Mouse (Mus musculus): ENCODE measurements around the gene Tmco4. TPM values are rescaled to one million over a fixed set of nuclear protein-coding genes. Genes with fewer than 3 reads are reported as not detected.

The Tmco4 gene
- polyA plus RNA-seq, 1 experiment from 2014 or later: 10.2 TPM

- H3K27me3 ChIP-seq (ENCODE audit: insufficient read depth, low read length): no peaks in the 10 kb centered on the region
- H3K9ac ChIP-seq (ENCODE audit: low read depth, low read length): no peak overlapping the region
- no peaks in the 10 kb centered on the region for H3K4me1 ChIP-seq (replicated peaks; ENCODE audit: insufficient read depth, low read length)
- no peak overlapping the region for H3K27ac ChIP-seq
- TF ChIP-seq CTCF (IDR thresholded peaks at IDR 0.05; ENCODE audit: low read depth): no peak
- no peak overlapping the region for H3K4me2 ChIP-seq (ENCODE audit: low read length)
- 72% methylated on average over 3 of the region's 3 CpGs for WGBS
- no peaks in the 10 kb centered on the region for H3K9me3 ChIP-seq (replicated peaks; ENCODE audit: low read length)
- DNase-seq (ENCODE audit: low spot score): no peak
- ATAC-seq (replicated peaks; ENCODE audit: low FRiP score, low read depth): no peak
- H3K36me3 ChIP-seq (ENCODE audit: insufficient read depth, low read length): no peaks in the 10 kb centered on the region
- no peak overlapping the region for H3K4me3 ChIP-seq (replicated peaks; ENCODE audit: low read depth, low read length)
These were observed 21.7 kb downstream of the Tmco4 start for GRCm38 (mm10) chr4:138994389-138994788.

- no peak for ATAC-seq (replicated peaks; ENCODE audit: low FRiP score, low read depth)
- Histone ChIP-seq H3K27ac (no peak overlapping the region), H3K4me2 (ENCODE audit: low read length) (no peak overlapping the region), H3K4me1 (replicated peaks; ENCODE audit: insufficient read depth, low read length) (no peaks in the 10 kb centered on the region), H3K9ac (ENCODE audit: low read depth, low read length) (no peak overlapping the region), H3K36me3 (ENCODE audit: insufficient read depth, low read length) (no peaks in the 10 kb centered on the region), H3K4me3 (replicated peaks; ENCODE audit: low read depth, low read length) (no peak overlapping the region), H3K9me3 (replicated peaks; ENCODE audit: low read length) (no peaks in the 10 kb centered on the region), H3K27me3 (ENCODE audit: insufficient read depth, low read length) (no peaks in the 10 kb centered on the region)
- peak; percentile 62 for TF ChIP-seq CTCF (IDR thresholded peaks at IDR 0.05; ENCODE audit: low read depth)
- no peak for DNase-seq (ENCODE audit: low spot score)
- 74% methylated on average over 5 of the region's 5 CpGs for WGBS
These were observed 23.7 kb downstream of the Tmco4 start for GRCm38 (mm10) chr4:138996410-138996809.

- H3K4me3 ChIP-seq (replicated peaks; ENCODE audit: low read depth, low read length): no peak overlapping the region
- WGBS: 91% methylated on average over 4 of the region's 4 CpGs
- no peak overlapping the region for H3K9ac ChIP-seq (ENCODE audit: low read depth, low read length)
- TF ChIP-seq CTCF (IDR thresholded peaks at IDR 0.05; ENCODE audit: low read depth): peak; percentile 56
- no peaks in the 10 kb centered on the region for H3K27me3 ChIP-seq (ENCODE audit: insufficient read depth, low read length)
- DNase-seq (ENCODE audit: low spot score) (no peak), ATAC-seq (replicated peaks; ENCODE audit: low FRiP score, low read depth) (no peak)
- H3K36me3 ChIP-seq (ENCODE audit: insufficient read depth, low read length): no peaks in the 10 kb centered on the region
- no peaks in the 10 kb centered on the region for H3K4me1 ChIP-seq (replicated peaks; ENCODE audit: insufficient read depth, low read length)
- H3K27ac ChIP-seq: no peak overlapping the region
- H3K4me2 ChIP-seq (ENCODE audit: low read length): no peak overlapping the region
- no peaks in the 10 kb centered on the region for H3K9me3 ChIP-seq (replicated peaks; ENCODE audit: low read length)
These were observed 24.4 kb downstream of the Tmco4 start for GRCm38 (mm10) chr4:138997121-138997520.

GRCm38 (mm10) chr4:138998611-138999010, 25.9 kb downstream of the Tmco4 start:
- Histone ChIP-seq H3K36me3 (ENCODE audit: insufficient read depth, low read length) (no peaks in the 10 kb centered on the region), H3K27ac (no peak overlapping the region), H3K9me3 (replicated peaks; ENCODE audit: low read length) (no peaks in the 10 kb centered on the region), H3K9ac (ENCODE audit: low read depth, low read length) (no peak overlapping the region), H3K4me3 (replicated peaks; ENCODE audit: low read depth, low read length) (no peak overlapping the region), H3K4me2 (ENCODE audit: low read length) (no peak overlapping the region), H3K27me3 (ENCODE audit: insufficient read depth, low read length) (no peaks in the 10 kb centered on the region), H3K4me1 (replicated peaks; ENCODE audit: insufficient read depth, low read length) (no peaks in the 10 kb centered on the region)
- 60% methylated on average over 11 of the region's 11 CpGs for WGBS
- no peak for TF ChIP-seq CTCF (IDR thresholded peaks at IDR 0.05; ENCODE audit: low read depth)
- ATAC-seq (replicated peaks; ENCODE audit: low FRiP score, low read depth) (no peak), DNase-seq (ENCODE audit: low spot score) (no peak)

GRCm38 (mm10) chr4:139001026-139001425, 28.3 kb downstream of the Tmco4 start:
- H3K27ac ChIP-seq: no peak overlapping the region
- DNase-seq (ENCODE audit: low spot score) (no peak), ATAC-seq (replicated peaks; ENCODE audit: low FRiP score, low read depth) (no peak)
- TF ChIP-seq CTCF (IDR thresholded peaks at IDR 0.05; ENCODE audit: low read depth): no peak
- H3K9me3 ChIP-seq (replicated peaks; ENCODE audit: low read length): no peaks in the 10 kb centered on the region
- 50% methylated on average over 2 of the region's 2 CpGs for WGBS
- no peaks in the 10 kb centered on the region for H3K4me1 ChIP-seq (replicated peaks; ENCODE audit: insufficient read depth, low read length)
- no peak overlapping the region for H3K4me2 ChIP-seq (ENCODE audit: low read length)
- no peaks in the 10 kb centered on the region for H3K27me3 ChIP-seq (ENCODE audit: insufficient read depth, low read length)
- H3K4me3 ChIP-seq (replicated peaks; ENCODE audit: low read depth, low read length): no peak overlapping the region
- no peaks in the 10 kb centered on the region for H3K36me3 ChIP-seq (ENCODE audit: insufficient read depth, low read length)
- H3K9ac ChIP-seq (ENCODE audit: low read depth, low read length): no peak overlapping the region

GRCm38 (mm10) chr4:139001433-139001832, 28.7 kb downstream of the Tmco4 start:
- Histone ChIP-seq H3K9ac (ENCODE audit: low read depth, low read length) (no peak overlapping the region), H3K9me3 (replicated peaks; ENCODE audit: low read length) (no peaks in the 10 kb centered on the region), H3K27me3 (ENCODE audit: insufficient read depth, low read length) (no peaks in the 10 kb centered on the region), H3K36me3 (ENCODE audit: insufficient read depth, low read length) (no peaks in the 10 kb centered on the region), H3K4me2 (ENCODE audit: low read length) (no peak overlapping the region), H3K4me1 (replicated peaks; ENCODE audit: insufficient read depth, low read length) (no peaks in the 10 kb centered on the region), H3K4me3 (replicated peaks; ENCODE audit: low read depth, low read length) (no peak overlapping the region), H3K27ac (no peak overlapping the region)
- DNase-seq (ENCODE audit: low spot score): peak; percentile 48
- ATAC-seq (replicated peaks; ENCODE audit: low FRiP score, low read depth): no peak
- 18% methylated on average over 6 of the region's 6 CpGs for WGBS
- TF ChIP-seq CTCF (IDR thresholded peaks at IDR 0.05; ENCODE audit: low read depth): peak; percentile 66

GRCm38 (mm10) chr4:139004067-139004466, 31.4 kb downstream of the Tmco4 start:
- no peak for DNase-seq (ENCODE audit: low spot score)
- Histone ChIP-seq H3K27me3 (ENCODE audit: insufficient read depth, low read length) (no peaks in the 10 kb centered on the region), H3K27ac (no peak overlapping the region), H3K36me3 (ENCODE audit: insufficient read depth, low read length) (no peaks in the 10 kb centered on the region), H3K4me3 (replicated peaks; ENCODE audit: low read depth, low read length) (no peak overlapping the region), H3K9ac (ENCODE audit: low read depth, low read length) (no peak overlapping the region), H3K9me3 (replicated peaks; ENCODE audit: low read length) (no peaks in the 10 kb centered on the region), H3K4me2 (ENCODE audit: low read length) (no peak overlapping the region), H3K4me1 (replicated peaks; ENCODE audit: insufficient read depth, low read length) (peaks cover 8% of the 10 kb centered on the region; the same call in 1 of the 2 replicates)
- ATAC-seq (replicated peaks; ENCODE audit: low FRiP score, low read depth): no peak
- WGBS: 88% methylated on average over 8 of the region's 8 CpGs
- TF ChIP-seq CTCF (IDR thresholded peaks at IDR 0.05; ENCODE audit: low read depth): no peak
